Mouse (Mus musculus) kidney, postnatal 25 days (tissue): ENCODE data around the gene Baiap2l1.

Experiments used
- DNase-seq, 2 experiments: peaks; one replicate each; pipeline ENCODE4 v3.0.0; 2021; ENCODE audit warnings: mixed read lengths in 2 of 2

Gene Baiap2l1

GRCm38 (mm10) chr5:144283551-144284031 lies 74.3 kb downstream of the Baiap2l1 start:
- no peak for DNase-seq

- DNase-seq: no peak
Measured at GRCm38 (mm10) chr5:144282470-144283260, 75.2 kb downstream of the Baiap2l1 start.

- DNase-seq: no peak
Measured at GRCm38 (mm10) chr5:144279926-144280325, 78.0 kb downstream of the Baiap2l1 start.

- DNase-seq: no peak
Measured at GRCm38 (mm10) chr5:144279081-144279541, 78.8 kb downstream of the Baiap2l1 start.

- no peak for DNase-seq
Measured at GRCm38 (mm10) chr5:144278374-144278960, 79.4 kb downstream of the Baiap2l1 start.

- no peak for DNase-seq
Measured at GRCm38 (mm10) chr5:144276898-144277630, 80.8 kb downstream of the Baiap2l1 start.

- DNase-seq: no peak
Measured at GRCm38 (mm10) chr5:144274904-144275303, 83.0 kb downstream of the Baiap2l1 start.

GRCm38 (mm10) chr5:144271772-144272171 lies 86.1 kb downstream of the Baiap2l1 start:
- no peak for DNase-seq

GRCm38 (mm10) chr5:144271118-144271517 lies 86.8 kb downstream of the Baiap2l1 start:
- DNase-seq: no peak

- no peak for DNase-seq
Measured at GRCm38 (mm10) chr5:144270420-144270819, 87.5 kb downstream of the Baiap2l1 start.

- no peak for DNase-seq
Measured at GRCm38 (mm10) chr5:144269926-144270325, 88.0 kb downstream of the Baiap2l1 start.

GRCm38 (mm10) chr5:144267535-144268241 lies 90.2 kb downstream of the Baiap2l1 start:
- DNase-seq: peak; percentile 70 to 85

- DNase-seq: no peak
Measured at GRCm38 (mm10) chr5:144263496-144263895, 94.4 kb downstream of the Baiap2l1 start.

GRCm38 (mm10) chr5:144263082-144263481 lies 94.8 kb downstream of the Baiap2l1 start:
- DNase-seq: no peak

- no peak for DNase-seq
Measured at GRCm38 (mm10) chr5:144261829-144262228, 96.1 kb downstream of the Baiap2l1 start.

GRCm38 (mm10) chr5:144261309-144261708 lies 96.6 kb downstream of the Baiap2l1 start:
- peak in 1 of 2 experiments; percentile 74 for DNase-seq

- DNase-seq: no peak
Measured at GRCm38 (mm10) chr5:144260464-144260863, 97.4 kb downstream of the Baiap2l1 start.

GRCm38 (mm10) chr5:144259228-144259627 lies 98.7 kb downstream of the Baiap2l1 start:
- DNase-seq: peak in 1 of 2 experiments; percentile 55

- DNase-seq: peak; percentile 39 to 77
Measured at GRCm38 (mm10) chr5:144258687-144259086, 99.2 kb downstream of the Baiap2l1 start.

- peak; percentile 77 to 92 for DNase-seq
Measured at GRCm38 (mm10) chr5:144258131-144258611, 99.7 kb downstream of the Baiap2l1 start.

- peak in 1 of 2 experiments; percentile 64 for DNase-seq
Measured at GRCm38 (mm10) chr5:144257451-144258110, 100.3 kb downstream of the Baiap2l1 start.

GRCm38 (mm10) chr5:144256888-144257287 lies 101.0 kb downstream of the Baiap2l1 start:
- no peak for DNase-seq
